9 mouse cellular contexts compared by ENCODE assay signal in genomic region chr4:135358736-135359135, GRCm38 (mm10). TPM values are rescaled to one million over a fixed set of nuclear protein-coding genes. Genes with fewer than 3 reads are reported as not detected.
DNase-seq lines count a peak whose midpoint lies in the region; ATAC-seq and TF ChIP-seq lines count a peak whose summit lies in the region.
"Had no signal": no experiment of that assay in that cellular context is flagged by ENCODE, and none has a peak within 500 bp of the region (broad histone marks: within the 10 kb centered on the region; RNA-seq: fewer than 3 reads in every experiment).

No protein-coding gene starts in this region.

- no peak for DNase-seq in gastrocnemius, adult 2 months
- DNase-seq in gastrocnemius, postnatal 10 days = no peak
- DNase-seq in midbrain, embryonic 11.5 days (ENCODE audit: low spot score, missing footprints) = peak; percentile 89
- DNase-seq in induced T-regulatory cell, adult 2 months (ENCODE audit: low read depth) = peak; percentile 90
- DNase-seq in adrenal gland, postnatal 25 days = no peak

- H3K9me3 ChIP-seq in midbrain, embryonic 11.5 days (ENCODE audit: control insufficient read depth, low read length) = no peaks in the 10 kb centered on the region
- no peaks in the 10 kb centered on the region for H3K9me3 ChIP-seq in midbrain, embryonic 16.5 days (replicated peaks; ENCODE audit: control insufficient read depth, low read length, poor library complexity, severe bottlenecking)

- H3K9ac ChIP-seq in midbrain, embryonic 11.5 days (ENCODE audit: low read length) = no peak overlapping the region
- no peak overlapping the region for H3K9ac ChIP-seq in midbrain, embryonic 16.5 days (ENCODE audit: low read depth, low read length)

- H3K4me2 ChIP-seq in midbrain, embryonic 11.5 days = no peak overlapping the region
- no peak overlapping the region for H3K4me2 ChIP-seq in midbrain, embryonic 16.5 days (ENCODE audit: low read length)

- H3K27me3 ChIP-seq in midbrain, embryonic 11.5 days (ENCODE audit: control insufficient read depth, insufficient read depth, low read length) = no peaks in the 10 kb centered on the region
- no peaks in the 10 kb centered on the region for H3K27me3 ChIP-seq in midbrain, embryonic 16.5 days (ENCODE audit: control insufficient read depth, insufficient read depth, low read depth, low read length)

- H3K36me3 ChIP-seq in midbrain, embryonic 11.5 days (ENCODE audit: control insufficient read depth, insufficient read depth, low read length) = no peaks in the 10 kb centered on the region
- no peaks in the 10 kb centered on the region for H3K36me3 ChIP-seq in midbrain, embryonic 16.5 days (ENCODE audit: control insufficient read depth, insufficient read depth, low read length)

- peak; percentile 75 for TF ChIP-seq CTCF in gastrocnemius, adult 2 months (IDR thresholded peaks at IDR 0.05)

- no peak overlapping the region for H3K27ac ChIP-seq in gastrocnemius, adult 2 months
- no peak overlapping the region for H3K27ac ChIP-seq in midbrain, embryonic 11.5 days (ENCODE audit: low read depth, low read length)
- H3K27ac ChIP-seq in midbrain, embryonic 16.5 days (ENCODE audit: low read length) = no peak overlapping the region

- intact Hi-C loops in gastrocnemius, adult 2 months (cut with DNase I) = loop anchor here (5.0 kb wide), 1 partner anchor 54 kb away; no protein-coding TSS in a partner anchor

- no peak overlapping the region for H3K4me3 ChIP-seq in gastrocnemius, adult 2 months
- no peak overlapping the region for H3K4me3 ChIP-seq in midbrain, embryonic 11.5 days (ENCODE audit: low read depth, low read length)
- H3K4me3 ChIP-seq in midbrain, embryonic 16.5 days (ENCODE audit: low read depth, low read length) = no peak overlapping the region

- 3% methylated on average over 6 of the region's 6 CpGs for whole genome bisulfite sequencing in midbrain, embryonic 11.5 days
- 1% methylated on average over 6 of the region's 6 CpGs for WGBS in midbrain, embryonic 16.5 days

- 0 out of 2 replicates have a peak, but pooled peaks cover 2% of the 10 kb centered on the region for H3K4me1 ChIP-seq in midbrain, embryonic 11.5 days (ENCODE audit: control insufficient read depth, insufficient read depth, low read length)
- peaks cover 7% of the 10 kb centered on the region for H3K4me1 ChIP-seq in midbrain, embryonic 16.5 days (ENCODE audit: control insufficient read depth, insufficient read depth, low read length)

- no peak for ATAC-seq in midbrain, embryonic 11.5 days (ENCODE audit: low FRiP score)
- ATAC-seq in midbrain, embryonic 16.5 days = no peak
- peak; percentile 36 for ATAC-seq in activated CD4-positive, CD25-positive, alpha-beta regulatory T cell, adult 4 months
- ATAC-seq in erythroid progenitor cell, adult 5-6 weeks (replicated peaks; ENCODE audit: low FRiP score, poor library complexity, severe bottlenecking) = no peak

RNA-seq across cellular contexts. Expression of gene Srrm1, which starts 5.6 kb away (rescaled TPM):
- 10 to 100 TPM; 68.8 to 71.7 TPM for total RNA-seq in gastrocnemius, adult 2 months (2021)
- total RNA-seq in gastrocnemius, postnatal 10 days (2021) = 100 to 1,000 TPM in 1 of 2 experiments, 10 to 100 TPM in 1; 74.6 to 107 TPM
- 225 and 257 TPM in 2 replicates for polyA plus RNA-seq in midbrain, embryonic 11.5 days (2014; fragmentation: Nextera tagmentation; extraction: Ambion mirVana)
- 172 and 196 TPM in 2 replicates for polyA plus RNA-seq in midbrain, embryonic 16.5 days (2015; fragmentation: Nextera tagmentation; extraction: Ambion mirVana)
- polyA plus RNA-seq in activated CD4-positive, CD25-positive, alpha-beta regulatory T cell, adult 4 months (2017; shearing (Covaris generic)) = 100 to 1,000 TPM; 205 to 216 TPM
- total RNA-seq in erythroid progenitor cell, adult 5-6 weeks (2015; ENCODE audit: low replicate concordance) = 418 and 448 TPM in 2 replicates
- total RNA-seq in erythroid progenitor cell, adult 5-6 weeks (2017; ENCODE audit: low replicate concordance) = 382 and 462 TPM in 2 replicates
- 133 and 151 TPM in 2 replicates for total RNA-seq in adrenal gland, postnatal 25 days (2021)

RNA-seq across cellular contexts. Expression of gene Ncmap, which starts 39.3 kb away (rescaled TPM):
- 1 to 10 TPM; 1.5 TPM for total RNA-seq in gastrocnemius, adult 2 months (2021)
- 10 to 100 TPM in 1 of 2 experiments, 1 to 10 TPM in 1; 9.8 to 16.8 TPM for total RNA-seq in gastrocnemius, postnatal 10 days (2021)
- polyA plus RNA-seq in midbrain, embryonic 11.5 days (2014; fragmentation: Nextera tagmentation; extraction: Ambion mirVana) = 0.40 and 0.63 TPM in 2 replicates
- 0.71 and 0.83 TPM in 2 replicates for polyA plus RNA-seq in midbrain, embryonic 16.5 days (2015; fragmentation: Nextera tagmentation; extraction: Ambion mirVana)
- 10 to 100 TPM; 22.3 to 52.3 TPM for polyA plus RNA-seq in activated CD4-positive, CD25-positive, alpha-beta regulatory T cell, adult 4 months (2017; shearing (Covaris generic))
- not detected in 2 replicates for total RNA-seq in erythroid progenitor cell, adult 5-6 weeks (2015; ENCODE audit: low replicate concordance)
- not detected in 2 replicates for total RNA-seq in erythroid progenitor cell, adult 5-6 weeks (2017; ENCODE audit: low replicate concordance)
- not detected in 2 replicates for total RNA-seq in adrenal gland, postnatal 25 days (2021)
- total RNA-seq: adrenal gland, postnatal 36 days had no signal

Comparison
In these comparisons a context has a peak if more than half of its experiments do, and no peak if none do; other contexts are left out.
1. DNase-seq: peak in midbrain, embryonic 11.5 days (single experiment) and induced T-regulatory cell, adult 2 months (single experiment); none in gastrocnemius, adult 2 months (single experiment), gastrocnemius, postnatal 10 days (single experiment) and adrenal gland, postnatal 25 days (single experiment).